Mouse (Mus musculus) testis, adult 2 months (tissue): Measurements from ENCODE around the gene Cipc.

ENCODE experiments used
- CTCF ChIP-seq: fragments of 200-500 bp; IDR thresholded peaks from 2 replicates; pipeline ENCODE4 v1.5.1; 2012; ENCODE audit warnings: low read depth, mild to moderate bottlenecking, inconsistent platforms, low read length, moderate library complexity; ENCODE audit not compliant: control insufficient read depth, insufficient read depth, insufficient replicate concordance
- POLR2A ChIP-seq: fragments of 200-500 bp; IDR thresholded peaks from 2 replicates; pipeline ENCODE4 v1.6.1; 2012; ENCODE audit warnings: low read depth, mild to moderate bottlenecking, inconsistent platforms, low read length, moderate library complexity; ENCODE audit not compliant: control insufficient read depth

DNA sequence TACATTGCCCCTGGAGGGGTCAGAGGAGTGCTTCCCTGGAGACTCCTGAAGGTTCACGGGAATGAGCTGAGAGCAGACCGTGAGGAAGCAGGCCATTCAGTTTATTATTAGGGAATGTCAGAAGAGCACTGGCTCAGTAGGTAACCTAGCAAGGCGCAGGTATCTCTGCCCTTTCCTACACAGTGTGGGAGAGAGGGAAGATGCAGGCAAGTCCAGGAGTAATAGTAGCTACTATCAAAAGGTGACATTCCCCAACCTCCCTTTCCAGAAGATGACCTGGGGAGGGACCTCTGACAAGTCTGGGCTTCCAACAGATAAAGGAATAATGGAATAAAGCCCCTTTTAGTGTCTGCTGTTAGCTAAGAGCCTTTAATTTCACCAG is 22.4 kb downstream of the Cipc start:
- TF ChIP-seq CTCF (no peak), POLR2A (no peak)
